ENCODE assay signal across 25 mouse cellular contexts in genomic region chr5:67904555-67904954, GRCm38 (mm10). TPM values are rescaled to one million over a fixed set of nuclear protein-coding genes. Genes with fewer than 3 reads are reported as not detected.
"Had no signal": no experiment of that assay in that cellular context is flagged by ENCODE, and none has a peak within 500 bp of the region (broad histone marks: within the 10 kb centered on the region; RNA-seq: fewer than 3 reads in every experiment).

No protein-coding gene starts in this region.

- H3K36me3 ChIP-seq: liver, embryonic 13.5 days; liver, embryonic 15.5 days; midbrain, embryonic 13.5 days; midbrain, embryonic 15.5 days; neural tube, embryonic 12.5 days had no signal

- H3K9me3 ChIP-seq: liver, embryonic 13.5 days; liver, embryonic 15.5 days; megakaryocyte, embryonic 14.5 days; midbrain, embryonic 13.5 days; midbrain, embryonic 15.5 days; neural tube, embryonic 12.5 days had no signal

- H3K27me3 ChIP-seq: liver, embryonic 15.5 days; megakaryocyte, embryonic 14.5 days; midbrain, embryonic 13.5 days; midbrain, embryonic 15.5 days; neural tube, embryonic 12.5 days had no signal

- H3K4me3 ChIP-seq: liver, embryonic 13.5 days; liver, embryonic 15.5 days; megakaryocyte, embryonic 14.5 days; midbrain, embryonic 13.5 days; midbrain, embryonic 15.5 days; neural tube, embryonic 12.5 days had no signal

- H3K9ac ChIP-seq: liver, embryonic 13.5 days; liver, embryonic 15.5 days; liver, postnatal 0 days; midbrain, embryonic 13.5 days; midbrain, embryonic 15.5 days; neural tube, embryonic 12.5 days had no signal

- H3K4me1 ChIP-seq: liver, embryonic 13.5 days; liver, embryonic 15.5 days; midbrain, embryonic 13.5 days; midbrain, embryonic 15.5 days; neural tube, embryonic 12.5 days had no signal

- ATAC-seq: liver, postnatal 0 days; midbrain, embryonic 13.5 days; midbrain, embryonic 15.5 days had no signal

- DNase-seq: liver; liver, embryonic 13.5 days; liver, postnatal 0 days; right cerebral cortex, postnatal 14 days; thymus, adult 2 months; thymus, postnatal 14 days; thymus, postnatal 4 days had no signal

- H3K27ac ChIP-seq: liver, embryonic 13.5 days; liver, embryonic 15.5 days; macrophage; midbrain, embryonic 13.5 days; midbrain, embryonic 15.5 days; neural tube, embryonic 12.5 days had no signal

- H3K4me2 ChIP-seq: liver, embryonic 11.5 days; liver, embryonic 13.5 days; liver, embryonic 15.5 days; midbrain, embryonic 11.5 days; midbrain, embryonic 13.5 days; midbrain, embryonic 15.5 days; neural tube, embryonic 12.5 days had no signal

RNA-seq across cellular contexts. Expression of gene Gm5108, which starts 36.9 kb away (rescaled TPM):
- total RNA-seq: megakaryocyte progenitor cell, adult 5-6 weeks; midbrain, postnatal 0 days; monocyte, adult 5-6 weeks; neutrophil, adult 5-6 weeks had no signal
- polyA plus RNA-seq: limb, embryonic 14.5 days; liver, embryonic 11.5 days; liver, embryonic 13.5 days; liver, embryonic 15.5 days; liver, postnatal 0 days; macrophage; midbrain, embryonic 11.5 days; midbrain, embryonic 13.5 days; midbrain, embryonic 15.5 days; midbrain, postnatal 0 days; neural tube, embryonic 12.5 days; neural tube, embryonic 14.5 days; spleen, adult 2 months; stomach, embryonic 14.5 days; stomach, embryonic 16.5 days; thymus, adult 2 months; urinary bladder, adult 2 months had no signal

RNA-seq across cellular contexts. Expression of gene Gm21905, which starts 41.7 kb away (rescaled TPM):
- total RNA-seq: megakaryocyte progenitor cell, adult 5-6 weeks; midbrain, postnatal 0 days; monocyte, adult 5-6 weeks; neutrophil, adult 5-6 weeks had no signal
- polyA plus RNA-seq: limb, embryonic 14.5 days; liver, embryonic 11.5 days; liver, embryonic 13.5 days; liver, embryonic 15.5 days; liver, postnatal 0 days; macrophage; midbrain, embryonic 11.5 days; midbrain, embryonic 13.5 days; midbrain, embryonic 15.5 days; midbrain, postnatal 0 days; neural tube, embryonic 12.5 days; neural tube, embryonic 14.5 days; spleen, adult 2 months; stomach, embryonic 14.5 days; stomach, embryonic 16.5 days; thymus, adult 2 months; urinary bladder, adult 2 months had no signal
